Mouse (Mus musculus) cortical plate, adult 2 months (tissue): ENCODE data around the gene Pitpnc1.

Source experiments
- CTCF ChIP-seq: fragments of 200-500 bp; IDR thresholded peaks from 2 replicates; pipeline ENCODE4 v1.5.1; 2011; ENCODE audit warnings: mild to moderate bottlenecking, control low read depth, low read length; ENCODE audit not compliant: insufficient read depth; ENCODE audit errors: extremely low read depth
- POLR2A ChIP-seq: fragments of 200-500 bp; IDR thresholded peaks from 2 replicates; pipeline ENCODE4 v1.6.1; 2011; ENCODE audit warnings: mild to moderate bottlenecking, low read length, control low read depth; ENCODE audit not compliant: insufficient read depth; ENCODE audit errors: extremely low read depth

GRCm38 (mm10) chr11:107466611-107467391 is 3.7 kb downstream of the Pitpnc1 start:
- TF ChIP-seq CTCF (no peak), POLR2A (no peak)
